Mouse (Mus musculus): ENCODE measurements around the gene Acsl5.

Acsl5 gene

DNA sequence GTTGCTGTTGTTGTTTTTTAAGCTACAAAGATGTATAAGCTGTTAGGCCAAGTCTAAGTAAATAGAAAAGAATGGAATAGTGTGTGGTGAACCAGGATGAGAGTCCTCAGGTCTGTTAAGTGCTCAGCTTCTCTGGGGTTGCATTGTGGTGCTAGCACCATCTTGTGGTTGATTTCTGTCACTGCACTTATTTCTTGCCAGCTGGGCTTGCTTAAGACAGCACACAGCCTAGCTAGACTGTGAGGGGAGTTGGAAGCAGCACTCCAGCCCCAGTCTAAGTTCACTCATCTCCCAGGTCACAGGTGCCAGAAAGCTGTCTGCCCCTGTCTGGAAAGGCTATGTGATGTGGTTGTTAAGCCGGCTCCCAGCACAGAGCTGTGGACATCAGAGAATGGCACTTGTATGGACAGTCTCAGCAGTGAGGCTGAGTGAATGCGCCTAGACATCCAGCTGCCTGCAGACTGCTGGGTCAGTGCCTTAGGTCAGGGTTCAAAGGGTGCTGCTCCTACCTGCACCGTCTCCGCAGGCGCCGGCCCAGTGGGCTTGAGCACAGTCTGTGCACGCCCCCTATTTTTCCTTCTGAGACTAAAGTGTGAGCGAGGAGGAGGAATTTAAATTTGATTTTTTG lies 81.0 kb downstream of the Acsl5 start:
- peak; percentile 46 for DNase-seq (ENCODE audit: low spot score)

DNA sequence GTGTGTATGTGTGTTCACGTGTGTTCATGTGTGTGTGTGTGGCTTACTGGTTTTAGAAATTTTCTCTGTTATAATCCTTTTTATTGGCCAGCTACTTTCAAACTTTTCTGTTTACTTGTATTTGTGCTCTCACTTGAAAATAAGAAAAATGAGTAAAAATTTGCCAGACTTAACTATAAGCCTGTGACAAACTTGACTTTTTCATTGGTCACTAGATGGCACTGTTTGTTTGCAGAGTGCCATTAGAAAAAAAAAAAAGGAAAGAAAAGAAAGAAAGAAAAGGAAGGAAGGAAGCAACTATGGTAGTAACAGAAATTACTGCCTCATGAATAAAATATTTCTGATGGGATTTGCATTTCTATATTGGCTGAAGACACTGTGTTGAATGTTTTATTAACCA lies 84.1 kb downstream of the Acsl5 start:
- no peak for DNase-seq (ENCODE audit: low spot score)

- no peak for DNase-seq (ENCODE audit: low spot score)
Observed at GRCm38 (mm10) chr19:55336441-55336840, 84.7 kb downstream of the Acsl5 start.

GRCm38 (mm10) chr19:55337066-55337465 lies 85.3 kb downstream of the Acsl5 start:
- no peak for DNase-seq (ENCODE audit: low spot score)

DNA sequence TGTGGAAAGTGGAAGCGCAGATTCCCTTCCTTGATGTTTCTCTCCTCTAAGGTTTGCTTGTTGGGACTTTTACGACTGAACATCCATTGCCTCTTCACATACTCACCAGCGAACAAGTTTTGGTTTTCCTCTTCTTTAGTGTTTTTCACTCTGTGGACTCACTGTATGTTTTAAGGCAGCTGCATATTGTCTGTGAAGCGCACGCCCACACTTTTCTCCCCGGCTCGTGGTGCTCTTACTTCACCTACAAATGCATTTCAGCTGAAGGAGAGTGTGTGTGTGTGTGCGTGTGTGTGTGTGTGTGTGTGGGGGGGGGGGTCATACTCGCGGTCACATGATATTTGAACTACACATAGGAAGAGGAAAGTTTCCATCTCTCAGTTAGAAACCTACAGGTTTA lies 85.9 kb downstream of the Acsl5 start:
- DNase-seq (ENCODE audit: low spot score) = no peak

DNA sequence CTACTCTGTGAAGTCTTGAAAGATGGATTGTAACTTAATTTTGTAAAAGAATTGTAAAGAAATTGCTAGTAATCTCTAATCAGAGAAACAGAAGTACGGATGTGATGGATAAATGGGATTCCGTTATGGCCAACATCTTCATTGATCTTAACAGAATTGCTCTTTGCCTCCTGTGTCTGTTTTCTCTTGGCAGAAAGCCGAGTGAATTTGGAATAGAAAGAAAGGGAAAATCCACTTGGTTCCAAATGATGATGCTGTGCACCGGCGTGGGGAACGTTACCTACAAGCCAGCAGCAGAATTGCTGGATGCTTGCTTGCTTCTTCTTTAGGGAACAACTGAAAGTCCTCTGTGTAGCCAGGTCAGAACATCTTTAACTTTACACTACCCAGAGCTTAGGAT lies 88.8 kb downstream of the Acsl5 start:
- DNase-seq (ENCODE audit: low spot score) = no peak

DNA sequence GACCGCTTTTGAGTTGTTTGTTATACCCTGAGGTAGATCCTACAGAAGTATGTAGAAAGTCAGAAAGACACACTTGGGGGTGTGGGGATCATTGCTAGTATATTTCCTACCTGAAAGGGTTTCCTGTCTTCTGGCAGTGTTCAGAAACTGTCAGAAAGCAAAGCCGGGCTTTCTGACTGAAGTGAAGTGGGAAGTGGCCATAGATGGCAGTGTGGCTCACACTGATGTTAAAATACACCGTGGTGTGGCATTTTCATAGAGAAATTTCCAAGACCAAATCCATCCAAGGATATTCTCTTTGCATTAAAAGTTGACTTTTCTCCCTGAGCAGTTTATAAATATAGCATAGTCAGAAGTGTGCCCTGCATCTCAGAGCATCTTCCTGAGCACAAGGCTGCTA lies 89.6 kb downstream of the Acsl5 start:
- no peak for DNase-seq (ENCODE audit: low spot score)

GRCm38 (mm10) chr19:55342423-55342822 lies 90.7 kb downstream of the Acsl5 start:
- no peak for DNase-seq (ENCODE audit: low spot score)

DNA sequence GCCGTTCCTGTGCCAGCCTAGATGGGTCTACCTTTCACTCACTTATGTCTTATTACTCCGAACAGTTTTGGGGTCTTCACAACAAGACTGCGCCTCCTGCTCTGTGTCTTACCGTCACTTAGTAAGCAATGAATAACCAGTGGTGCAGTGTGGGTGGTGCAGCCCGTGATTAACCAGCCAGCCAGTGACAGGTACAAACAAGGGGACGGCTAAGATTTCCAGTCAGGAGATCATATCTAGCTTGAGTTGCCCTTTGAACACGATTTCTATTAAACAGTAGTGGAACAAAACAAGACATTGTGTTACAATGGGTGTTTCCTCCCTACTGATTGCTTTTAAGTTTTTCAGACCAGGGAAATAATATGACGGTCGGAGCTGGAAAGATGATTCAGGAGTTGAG lies 91.5 kb downstream of the Acsl5 start:
- no peak for DNase-seq (ENCODE audit: low spot score)
